Mouse (Mus musculus): ENCODE results near the gene Dock11.

Dock11 gene

DNA sequence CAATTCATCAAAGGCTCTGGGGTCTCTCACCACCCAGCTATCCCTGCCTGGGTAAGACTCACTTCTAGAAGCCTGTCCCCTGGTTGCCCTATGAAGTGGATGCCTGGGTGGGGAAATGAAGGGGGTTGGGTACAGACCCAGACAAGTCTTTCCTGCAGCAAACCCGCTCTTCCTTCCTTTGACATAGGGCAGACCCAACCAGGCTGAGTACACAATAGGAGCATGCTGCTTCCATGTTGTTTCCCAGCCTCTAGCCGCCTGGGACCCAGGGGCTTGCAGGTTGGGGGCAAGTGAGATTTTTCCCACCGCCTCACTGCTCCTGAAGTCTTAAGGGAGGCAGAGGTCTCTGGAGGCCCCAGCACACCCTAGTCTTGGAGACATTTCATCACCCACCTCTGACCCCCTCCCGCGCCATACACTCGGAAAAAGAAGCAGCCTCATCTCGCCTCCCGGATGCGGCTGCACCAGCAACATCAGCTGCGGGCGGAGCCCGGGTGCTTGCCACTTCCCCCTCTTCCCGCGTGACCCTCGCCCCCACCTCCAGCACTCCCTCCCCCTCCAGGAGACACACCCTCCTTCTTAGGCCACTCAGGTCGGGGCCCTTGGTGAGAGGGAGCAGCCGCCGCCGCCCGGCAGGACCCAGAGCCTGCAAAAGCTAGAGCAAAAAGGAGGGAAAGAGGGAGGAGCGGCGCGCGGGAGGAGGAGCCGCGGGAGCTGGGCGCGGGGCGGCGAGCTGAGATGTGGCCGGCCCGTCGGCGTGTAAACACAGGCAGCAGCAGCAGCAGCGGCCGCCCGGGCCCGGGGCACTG, at the start of gene Dock11:
Dock11 (plus strand) TSS at position 746 of the 809 bp plus-strand sequence.
- peak; percentile 17 for DNase-seq (ENCODE audit: low spot score)

GRCm38 (mm10) chrX:35879703-35880102, 8.9 kb upstream of the Dock11 start:
- no peak for DNase-seq (ENCODE audit: low spot score)

DNA sequence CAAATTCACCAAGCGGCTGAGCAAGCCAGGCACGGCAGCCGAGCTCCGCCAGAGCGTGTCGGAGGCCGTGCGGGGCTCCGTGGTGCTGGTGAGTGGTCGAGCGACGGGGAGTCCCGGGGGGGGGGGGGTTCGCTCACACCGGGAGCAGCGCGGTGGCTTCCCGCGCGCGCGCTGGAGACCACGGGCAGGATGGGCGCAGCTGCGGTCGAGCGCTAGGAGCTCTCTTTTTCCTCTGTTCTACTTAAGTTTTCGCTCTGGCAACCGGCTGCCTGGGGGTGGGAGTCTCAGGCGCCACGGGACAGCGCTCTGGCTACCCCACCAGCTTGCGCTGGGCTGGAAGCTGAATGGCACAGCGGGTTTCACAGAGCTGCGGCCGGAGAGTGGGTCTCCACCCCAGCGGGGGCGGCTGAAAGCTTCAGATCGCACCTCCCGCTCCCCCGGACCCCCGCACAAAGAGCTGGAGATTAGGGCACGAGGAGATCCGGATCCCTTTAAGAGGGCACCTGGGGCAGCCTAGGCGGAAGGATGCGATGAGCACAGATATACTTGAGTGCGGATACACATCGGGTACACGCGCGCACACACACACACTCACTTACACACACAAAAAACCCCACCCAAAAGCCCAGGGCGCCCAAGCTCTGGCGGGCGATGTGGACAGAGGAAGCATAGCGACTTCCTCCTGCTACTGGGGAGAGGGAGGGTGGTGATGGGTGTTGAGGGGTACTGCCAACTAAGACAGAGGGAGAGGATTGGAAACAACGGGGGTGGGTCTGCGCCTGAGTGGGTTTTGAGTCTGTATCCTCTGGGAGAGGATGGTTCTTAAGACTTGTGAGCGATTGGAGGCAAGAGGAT, 540 bp downstream of the Dock11 start:
- peak; percentile 2 for DNase-seq (ENCODE audit: low spot score)

DNA sequence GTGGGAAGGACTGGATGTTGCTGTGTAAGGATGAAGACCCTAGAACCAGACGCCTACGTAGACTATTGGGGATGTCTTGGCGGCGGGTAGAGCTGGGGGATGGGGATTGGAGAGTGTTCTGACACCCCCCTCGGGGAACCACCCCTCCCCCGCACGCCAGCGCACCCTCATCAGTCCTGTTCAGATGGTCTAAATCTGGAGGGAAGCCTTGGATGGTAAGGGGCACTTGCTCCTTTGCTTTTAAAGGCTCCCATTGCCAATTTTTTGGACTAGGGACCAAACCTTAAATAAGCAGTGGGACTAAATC, 1.1 kb downstream of the Dock11 start:
- DNase-seq (ENCODE audit: low spot score) = no peak

GRCm38 (mm10) chrX:35891534-35892125, 3.0 kb downstream of the Dock11 start:
- DNase-seq (ENCODE audit: low spot score) = no peak

GRCm38 (mm10) chrX:35892377-35892776, 3.7 kb downstream of the Dock11 start:
- DNase-seq (ENCODE audit: low spot score) = no peak

GRCm38 (mm10) chrX:35897648-35898500, 9.2 kb downstream of the Dock11 start:
- no peak for DNase-seq (ENCODE audit: low spot score)

- no peak for DNase-seq (ENCODE audit: low spot score)
Observed at GRCm38 (mm10) chrX:35898501-35898766, 9.8 kb downstream of the Dock11 start.

DNA sequence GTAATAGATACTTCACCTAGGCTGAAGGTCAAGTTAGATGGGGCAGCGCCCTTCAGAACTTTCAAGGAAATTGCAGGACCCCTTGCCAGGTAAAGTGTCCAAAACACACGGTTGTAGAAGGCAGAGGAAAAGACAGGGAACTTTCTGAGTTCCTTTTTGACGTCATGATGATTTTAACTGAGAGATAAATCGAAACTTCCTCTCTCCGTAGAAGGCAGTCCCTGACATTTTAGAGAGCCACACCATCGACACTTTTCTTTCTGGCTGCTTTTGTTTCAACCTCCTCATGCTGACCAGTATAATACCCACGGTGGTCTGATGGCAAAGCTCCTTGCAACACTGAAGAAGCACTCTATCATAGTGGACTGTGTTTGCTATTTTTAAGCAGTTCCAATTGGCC, 15.7 kb downstream of the Dock11 start:
- DNase-seq (ENCODE audit: low spot score) = no peak

- DNase-seq (ENCODE audit: low spot score) = no peak
Observed at GRCm38 (mm10) chrX:35906696-35907330, 18.2 kb downstream of the Dock11 start.

GRCm38 (mm10) chrX:35919558-35919957, 30.9 kb downstream of the Dock11 start:
- DNase-seq (ENCODE audit: low spot score) = no peak

DNA sequence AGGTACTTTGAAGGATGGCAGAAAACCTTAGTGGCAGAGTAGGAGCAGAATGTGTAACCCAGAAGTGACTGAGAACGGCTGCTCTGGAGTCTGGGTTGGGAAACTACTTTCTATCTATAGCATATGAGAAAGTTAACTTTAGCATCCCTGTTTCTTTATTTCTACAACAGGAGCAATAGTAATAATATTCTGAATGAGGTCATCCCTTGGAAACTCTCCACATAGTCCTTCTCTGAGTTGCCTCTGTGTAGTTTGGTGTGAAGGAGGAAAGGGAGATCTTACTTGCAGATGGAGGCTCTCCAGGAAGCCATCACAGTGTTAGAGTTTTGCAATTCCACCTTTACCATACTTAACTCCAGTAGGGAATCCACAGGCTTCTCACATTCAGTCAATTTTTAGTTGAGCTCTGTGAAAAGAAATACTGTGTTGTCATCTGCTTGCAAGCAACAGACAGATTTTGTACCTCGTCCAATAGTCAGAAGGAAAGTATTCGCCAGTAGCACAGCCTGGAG, 31.5 kb downstream of the Dock11 start:
- no peak for DNase-seq (ENCODE audit: low spot score)

DNA sequence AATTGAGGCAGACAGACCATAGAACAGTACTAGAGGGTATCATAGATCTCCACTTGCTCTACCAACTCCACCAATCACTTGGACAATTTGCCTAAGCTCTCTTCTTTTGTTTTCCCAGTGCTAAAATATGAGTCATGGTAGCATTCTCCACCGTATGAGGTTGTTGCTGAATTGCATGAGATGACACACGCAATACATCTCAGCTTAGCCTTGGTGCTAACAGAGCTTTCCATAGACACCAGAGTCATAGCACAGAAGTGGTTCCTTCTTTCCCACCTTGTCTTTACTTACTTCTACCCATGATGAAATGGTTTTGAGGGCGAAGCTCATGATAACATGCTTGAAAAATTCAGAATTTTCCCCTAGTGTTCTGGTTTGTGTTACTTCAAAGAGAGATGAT, 33.3 kb downstream of the Dock11 start:
- DNase-seq (ENCODE audit: low spot score) = no peak

DNA sequence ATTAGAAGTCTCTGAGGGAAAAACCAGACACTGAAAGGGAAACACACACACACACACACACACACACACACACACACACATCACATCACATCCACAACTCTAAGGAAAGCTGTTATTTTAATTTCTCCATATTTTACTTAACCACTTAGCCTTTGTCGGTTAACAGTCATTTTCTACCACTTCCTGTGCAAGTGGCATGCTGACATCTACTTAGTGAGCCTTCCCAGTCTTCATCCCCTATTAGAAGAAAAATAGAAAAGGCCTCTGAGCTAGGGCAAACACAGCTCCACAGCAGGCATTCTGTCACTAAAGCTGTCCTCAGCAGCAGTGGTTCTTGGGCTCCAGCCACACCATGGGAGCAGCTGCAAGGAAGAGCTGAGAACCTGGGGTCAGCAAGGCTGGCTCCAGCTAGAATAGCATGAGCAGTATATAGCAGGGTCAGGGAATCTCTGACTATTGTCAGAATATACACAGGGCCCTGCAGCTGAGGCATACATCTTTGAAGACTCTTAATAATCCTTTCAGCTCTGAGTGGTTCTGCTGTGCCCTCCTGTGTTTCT, 36.2 kb downstream of the Dock11 start:
- no peak for DNase-seq (ENCODE audit: low spot score)

GRCm38 (mm10) chrX:35930094-35930933, 41.7 kb downstream of the Dock11 start:
- DNase-seq (ENCODE audit: low spot score) = no peak

- DNase-seq (ENCODE audit: low spot score) = no peak
Observed at GRCm38 (mm10) chrX:35930934-35931406, 42.3 kb downstream of the Dock11 start.

- no peak for DNase-seq (ENCODE audit: low spot score)
Observed at GRCm38 (mm10) chrX:35931945-35932344, 43.3 kb downstream of the Dock11 start.

- no peak for DNase-seq (ENCODE audit: low spot score)
Observed at GRCm38 (mm10) chrX:35932952-35933351, 44.3 kb downstream of the Dock11 start.

DNA sequence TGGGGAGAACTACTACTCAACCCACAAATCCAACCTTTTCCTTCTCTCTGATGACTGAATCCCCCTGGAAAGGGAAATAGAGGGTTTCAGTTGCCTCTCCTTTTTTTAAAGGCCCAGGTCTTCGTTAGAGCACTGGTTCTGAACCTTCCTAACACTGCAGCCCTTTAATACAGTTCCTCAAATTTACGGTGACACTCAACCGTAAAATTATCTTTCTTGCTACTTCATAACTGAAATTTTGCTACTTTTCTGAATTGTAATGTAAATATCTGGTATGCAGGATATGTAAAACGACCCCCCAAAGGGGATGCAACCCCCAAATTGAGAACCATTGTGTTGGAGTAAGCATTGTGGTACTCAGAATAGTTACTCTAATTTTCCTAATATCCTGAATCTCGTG, 49.5 kb downstream of the Dock11 start:
- no peak for DNase-seq (ENCODE audit: low spot score)

- no peak for DNase-seq (ENCODE audit: low spot score)
Observed at GRCm38 (mm10) chrX:35946394-35946793, 57.8 kb downstream of the Dock11 start.
